Mouse (Mus musculus) heart, embryonic 13.5 days (tissue): ENCODE results near the gene Pdzrn4. TPM values are rescaled to one million over a fixed set of nuclear protein-coding genes. Genes with fewer than 3 reads are reported as not detected.
A peak's percentile ranks its signal among the peaks of the same experiment; 100 is the strongest.

ENCODE experiments used
- ATAC-seq: fragments of 200-750 bp; cut with Nextera tagmentation; 2 replicates; pipeline ENCODE4 v1.8.0; 2017; ENCODE audit warnings: moderate TSS enrichment; ENCODE audit not compliant: insufficient number of reproducible peaks, low FRiP score, low TSS enrichment; ENCODE audit errors: extremely low read depth
- H3K27ac ChIP-seq: fragments of 300-500 bp; sonication (generic); replicated peaks from 2 replicates; pipeline ENCODE4 v1.5.1; 2015; ENCODE audit warnings: moderate library complexity, mild to moderate bottlenecking, inconsistent platforms
- H3K27me3 ChIP-seq: fragments of 300-500 bp; sonication (generic); replicated peaks from 2 replicates; pipeline ENCODE4 v1.6.1; 2015; ENCODE audit warnings: mild to moderate bottlenecking, inconsistent platforms
- H3K36me3 ChIP-seq: fragments of 300-500 bp; sonication (generic); 2 replicates; pipeline ENCODE4 v1.6.1; 2015; ENCODE audit warnings: mild to moderate bottlenecking, inconsistent platforms
- H3K4me1 ChIP-seq: fragments of 300-500 bp; sonication (generic); 2 replicates; pipeline ENCODE4 v1.6.1; 2015; ENCODE audit warnings: inconsistent platforms
- H3K4me2 ChIP-seq: fragments of 300-500 bp; sonication (generic); 2 replicates; pipeline ENCODE4 v1.6.1; 2015; ENCODE audit warnings: inconsistent platforms, mild to moderate bottlenecking, moderate library complexity
- H3K4me3 ChIP-seq: fragments of 300-500 bp; sonication (generic); 2 replicates; pipeline ENCODE4 v1.5.1; 2015; ENCODE audit warnings: moderate library complexity, mild to moderate bottlenecking, inconsistent platforms
- H3K9ac ChIP-seq: fragments of 300-500 bp; sonication (generic); 2 replicates; pipeline ENCODE4 v1.6.1; 2015; ENCODE audit warnings: inconsistent platforms, mild to moderate bottlenecking, moderate library complexity
- H3K9me3 ChIP-seq: fragments of 300-500 bp; sonication (generic); 2 replicates; pipeline ENCODE4 v1.6.1; 2016; ENCODE audit warnings: inconsistent platforms
- WGBS: fragments of 180-500 bp; shearing (Covaris S2); methylation state at CpG from one replicate; pipeline ENCODE4 v1.1.7; 2015; ENCODE audit warnings: mixed read lengths; 5-methylcytosine and 5-hydroxymethylcytosine counted together
- polyA plus RNA-seq: library from polyadenylated mRNA; unstranded; fragments of >200 nt; fragmentation: Nextera tagmentation; extraction: Ambion mirVana; gene quantifications from 2 replicates; pipeline ENCODE4 v1.2.1, GENCODE M21; 2015

The Pdzrn4 gene
- polyA plus RNA-seq, 1 experiment from 2014 or later = 0.74 TPM

- no peaks in the 10 kb centered on the region for H3K9me3 ChIP-seq
- no peak overlapping the region for H3K4me3 ChIP-seq
- no peak overlapping the region for H3K27ac ChIP-seq
- H3K9ac ChIP-seq = no peak overlapping the region
- ATAC-seq = no peak
- no peaks in the 10 kb centered on the region for H3K4me1 ChIP-seq
- H3K27me3 ChIP-seq = no peaks in the 10 kb centered on the region
- no peaks in the 10 kb centered on the region for H3K36me3 ChIP-seq
- no peak overlapping the region for H3K4me2 ChIP-seq
- 50% methylated on average over 1 of the region's 1 CpGs for WGBS
Measured at GRCm38 (mm10) chr15:92502797-92503196, 106.1 kb downstream of the Pdzrn4 start.

- Histone ChIP-seq H3K4me2 (no peak overlapping the region), H3K27ac (no peak overlapping the region), H3K27me3 (no peaks in the 10 kb centered on the region), H3K4me1 (no peaks in the 10 kb centered on the region), H3K36me3 (no peaks in the 10 kb centered on the region), H3K9ac (no peak overlapping the region), H3K4me3 (no peak overlapping the region), H3K9me3 (no peaks in the 10 kb centered on the region)
- WGBS = 58% methylated on average over 8 of the region's 8 CpGs
- no peak for ATAC-seq
Measured at GRCm38 (mm10) chr15:92509372-92509771, 112.7 kb downstream of the Pdzrn4 start.

- no peak overlapping the region for H3K9ac ChIP-seq
- H3K36me3 ChIP-seq = no peaks in the 10 kb centered on the region
- ATAC-seq = no peak
- H3K4me1 ChIP-seq = no peaks in the 10 kb centered on the region
- no peak overlapping the region for H3K27ac ChIP-seq
- 72% methylated on average over 1 of the region's 1 CpGs for WGBS
- no peak overlapping the region for H3K4me3 ChIP-seq
- H3K4me2 ChIP-seq = no peak overlapping the region
- H3K27me3 ChIP-seq = no peaks in the 10 kb centered on the region
- H3K9me3 ChIP-seq = no peaks in the 10 kb centered on the region
Measured at GRCm38 (mm10) chr15:92515651-92516050, 119.0 kb downstream of the Pdzrn4 start.

GRCm38 (mm10) chr15:92520677-92521225 lies 124.1 kb downstream of the Pdzrn4 start:
- peak overlapping the region; percentile 66 for H3K4me2 ChIP-seq
- no peaks in the 10 kb centered on the region for H3K27me3 ChIP-seq
- 41% methylated on average over 19 of the region's 19 CpGs for WGBS
- H3K36me3 ChIP-seq = no peaks in the 10 kb centered on the region
- no peaks in the 10 kb centered on the region for H3K4me1 ChIP-seq
- ATAC-seq = no peak
- H3K9ac ChIP-seq = no peak overlapping the region
- 0 out of 2 replicates have a peak overlapping the region, but pooled peaks have one; percentile 32 for H3K4me3 ChIP-seq
- no peaks in the 10 kb centered on the region for H3K9me3 ChIP-seq
- H3K27ac ChIP-seq = no peak overlapping the region

- ATAC-seq = no peak
- no peak overlapping the region for H3K27ac ChIP-seq
- no peaks in the 10 kb centered on the region for H3K36me3 ChIP-seq
- peak overlapping the region; percentile 66 for H3K4me2 ChIP-seq
- 10% methylated on average over 7 of the region's 7 CpGs for WGBS
- no peaks in the 10 kb centered on the region for H3K9me3 ChIP-seq
- H3K4me1 ChIP-seq = no peaks in the 10 kb centered on the region
- no peaks in the 10 kb centered on the region for H3K27me3 ChIP-seq
- peak overlapping the region; percentile 32 for H3K4me3 ChIP-seq
- peak overlapping the region; percentile 52 for H3K9ac ChIP-seq
Measured at GRCm38 (mm10) chr15:92521686-92522085, 125.0 kb downstream of the Pdzrn4 start.

- no peak for ATAC-seq
- H3K4me1 ChIP-seq = no peaks in the 10 kb centered on the region
- no peak overlapping the region for H3K9ac ChIP-seq
- H3K4me3 ChIP-seq = no peak overlapping the region
- H3K27me3 ChIP-seq = no peaks in the 10 kb centered on the region
- H3K9me3 ChIP-seq = no peaks in the 10 kb centered on the region; the same call in 1 of the 2 replicates
- no peaks in the 10 kb centered on the region for H3K36me3 ChIP-seq
- no peak overlapping the region for H3K4me2 ChIP-seq
- H3K27ac ChIP-seq = no peak overlapping the region
- WGBS = 6% methylated on average over 2 of the region's 2 CpGs
Measured at GRCm38 (mm10) chr15:92524917-92525316, 128.2 kb downstream of the Pdzrn4 start.

- no peak overlapping the region for H3K9ac ChIP-seq
- no peaks in the 10 kb centered on the region for H3K27me3 ChIP-seq
- no peaks in the 10 kb centered on the region for H3K4me1 ChIP-seq
- WGBS = 79% methylated on average over 9 of the region's 9 CpGs
- no peaks in the 10 kb centered on the region for H3K36me3 ChIP-seq
- H3K4me2 ChIP-seq = no peak overlapping the region
- no peak for ATAC-seq
- H3K9me3 ChIP-seq = no peaks in the 10 kb centered on the region; the same call in 1 of the 2 replicates
- H3K27ac ChIP-seq = no peak overlapping the region
- no peak overlapping the region for H3K4me3 ChIP-seq
Measured at GRCm38 (mm10) chr15:92525416-92525815, 128.7 kb downstream of the Pdzrn4 start.

GRCm38 (mm10) chr15:92526731-92527130 lies 130.1 kb downstream of the Pdzrn4 start:
- H3K4me2 ChIP-seq = no peak overlapping the region
- no peaks in the 10 kb centered on the region; the same call in 1 of the 2 replicates for H3K9me3 ChIP-seq
- no peak for ATAC-seq
- WGBS = 64% methylated on average over 4 of the region's 4 CpGs
- H3K27ac ChIP-seq = no peak overlapping the region
- H3K4me3 ChIP-seq = no peak overlapping the region
- H3K36me3 ChIP-seq = no peaks in the 10 kb centered on the region
- H3K27me3 ChIP-seq = no peaks in the 10 kb centered on the region
- H3K4me1 ChIP-seq = no peaks in the 10 kb centered on the region
- no peak overlapping the region for H3K9ac ChIP-seq

GRCm38 (mm10) chr15:92543252-92543651 lies 146.6 kb downstream of the Pdzrn4 start:
- Histone ChIP-seq H3K9ac (no peak overlapping the region), H3K4me1 (no peaks in the 10 kb centered on the region), H3K4me2 (no peak overlapping the region), H3K9me3 (no peaks in the 10 kb centered on the region), H3K27me3 (no peaks in the 10 kb centered on the region), H3K4me3 (no peak overlapping the region), H3K36me3 (no peaks in the 10 kb centered on the region), H3K27ac (no peak overlapping the region)
- 8% methylated on average over 1 of the region's 1 CpGs for WGBS
- ATAC-seq = no peak

GRCm38 (mm10) chr15:92547294-92547911 lies 150.7 kb downstream of the Pdzrn4 start:
- no peaks in the 10 kb centered on the region for H3K4me1 ChIP-seq
- H3K27me3 ChIP-seq = no peaks in the 10 kb centered on the region
- no peaks in the 10 kb centered on the region for H3K9me3 ChIP-seq
- no peak overlapping the region for H3K27ac ChIP-seq
- ATAC-seq = no peak
- H3K36me3 ChIP-seq = no peaks in the 10 kb centered on the region
- WGBS = 67% methylated on average over 9 of the region's 9 CpGs
- no peak overlapping the region for H3K4me2 ChIP-seq
- H3K9ac ChIP-seq = no peak overlapping the region
- no peak overlapping the region for H3K4me3 ChIP-seq

- no peak overlapping the region for H3K27ac ChIP-seq
- no peak overlapping the region for H3K4me3 ChIP-seq
- H3K36me3 ChIP-seq = no peaks in the 10 kb centered on the region
- 55% methylated on average over 7 of the region's 7 CpGs for WGBS
- H3K4me2 ChIP-seq = no peak overlapping the region
- no peak for ATAC-seq
- H3K9ac ChIP-seq = no peak overlapping the region
- no peaks in the 10 kb centered on the region for H3K4me1 ChIP-seq
- no peaks in the 10 kb centered on the region for H3K27me3 ChIP-seq
- no peaks in the 10 kb centered on the region for H3K9me3 ChIP-seq
Measured at GRCm38 (mm10) chr15:92555012-92555574, 158.4 kb downstream of the Pdzrn4 start.

- ATAC-seq = no peak
- Histone ChIP-seq H3K4me2 (no peak overlapping the region), H3K9me3 (no peaks in the 10 kb centered on the region), H3K27ac (no peak overlapping the region), H3K27me3 (no peaks in the 10 kb centered on the region), H3K4me1 (no peaks in the 10 kb centered on the region), H3K4me3 (no peak overlapping the region), H3K36me3 (no peaks in the 10 kb centered on the region), H3K9ac (no peak overlapping the region)
- WGBS = 54% methylated on average over 3 of the region's 3 CpGs
Measured at GRCm38 (mm10) chr15:92555716-92556115, 159.0 kb downstream of the Pdzrn4 start.
